Mouse (Mus musculus) embryonic facial prominence, embryonic 12.5 days (tissue): ENCODE data around the gene Metrn. TPM values are rescaled to one million over a fixed set of nuclear protein-coding genes. Genes with fewer than 3 reads are reported as not detected.

ENCODE experiments used
- ATAC-seq: fragments of 200-750 bp; cut with Nextera tagmentation; 2 replicates; pipeline ENCODE4 v1.8.0; 2017; ENCODE audit not compliant: insufficient number of reproducible peaks, insufficient read depth, low FRiP score, low TSS enrichment
- H3K27ac ChIP-seq: fragments of 300-500 bp; sonication (generic); 2 replicates; pipeline ENCODE4 v1.5.1; 2016; ENCODE audit warnings: mild to moderate bottlenecking
- H3K27me3 ChIP-seq: fragments of 300-500 bp; sonication (generic); 2 replicates; pipeline ENCODE4 v1.6.1; 2016; ENCODE audit warnings: mild to moderate bottlenecking, moderate library complexity
- H3K36me3 ChIP-seq: fragments of 300-500 bp; sonication (generic); 2 replicates; pipeline ENCODE4 v1.6.1; 2016; ENCODE audit warnings: mild to moderate bottlenecking
- H3K4me1 ChIP-seq: fragments of 300-500 bp; sonication (generic); 2 replicates; pipeline ENCODE4 v1.6.1; 2016
- H3K4me2 ChIP-seq: fragments of 300-500 bp; sonication (generic); replicated peaks from 2 replicates; pipeline ENCODE4 v1.6.1; 2016; ENCODE audit warnings: mild to moderate bottlenecking, moderate library complexity
- H3K4me3 ChIP-seq: fragments of 300-500 bp; sonication (generic); 2 replicates; pipeline ENCODE4 v1.5.1; 2016; ENCODE audit warnings: mild to moderate bottlenecking
- H3K9ac ChIP-seq: fragments of 300-500 bp; sonication (generic); 2 replicates; pipeline ENCODE4 v1.6.1; 2016; ENCODE audit warnings: mild to moderate bottlenecking, moderate library complexity
- H3K9me3 ChIP-seq: fragments of 300-500 bp; sonication (generic); 2 replicates; pipeline ENCODE4 v1.6.1; 2016; ENCODE audit warnings: mild to moderate bottlenecking, moderate library complexity
- WGBS: fragments of 180-500 bp; shearing (Covaris S2); methylation state at CpG from one replicate; pipeline ENCODE4 v1.1.7; 2016; 5-methylcytosine and 5-hydroxymethylcytosine counted together
- microRNA-seq: library from miRNA; unstranded; fragments of <30 nt; microRNA quantifications from one replicate; pipeline ENCODE4, GENCODE M21; 2017
- polyA plus RNA-seq: library from polyadenylated mRNA; unstranded; fragments of >200 nt; fragmentation: Nextera tagmentation; extraction: Ambion mirVana; gene quantifications from 2 replicates; pipeline ENCODE4 v1.2.1, GENCODE M21; 2016

The Metrn gene
- polyA plus RNA-seq, 1 experiment from 2014 or later, result 65.9 TPM

- Histone ChIP-seq H3K4me2 (no peak overlapping the region), H3K4me1 (peaks cover 16% of the 10 kb centered on the region), H3K36me3 (no peaks in the 10 kb centered on the region), H3K27me3 (no peaks in the 10 kb centered on the region), H3K9ac (0 out of 2 replicates have a peak overlapping the region, but pooled peaks have one; percentile 20), H3K4me3 (no peak overlapping the region), H3K9me3 (no peaks in the 10 kb centered on the region), H3K27ac (no peak overlapping the region)
- ATAC-seq, result no peak; the same call in 1 of the 2 replicates
- 33% methylated on average over 4 of the region's 4 CpGs for WGBS
These were observed 41.1 kb downstream of the Metrn start for GRCm38 (mm10) chr17:25755627-25756377.

GRCm38 (mm10) chr17:25755086-25755485 is 41.9 kb downstream of the Metrn start:
- H3K4me2 ChIP-seq, result no peak overlapping the region
- H3K27ac ChIP-seq, result no peak overlapping the region
- H3K36me3 ChIP-seq, result no peaks in the 10 kb centered on the region
- H3K4me3 ChIP-seq, result no peak overlapping the region
- no peak for ATAC-seq
- no peaks in the 10 kb centered on the region for H3K27me3 ChIP-seq
- H3K9ac ChIP-seq, result no peak overlapping the region
- peaks cover 16% of the 10 kb centered on the region for H3K4me1 ChIP-seq
- 82% methylated on average over 4 of the region's 4 CpGs for WGBS
- H3K9me3 ChIP-seq, result no peaks in the 10 kb centered on the region

GRCm38 (mm10) chr17:25754241-25754640 is 42.7 kb downstream of the Metrn start, which contains the start of gene Msln:
Gene Msln (minus strand): TSS chr17:25754378.
- no peaks in the 10 kb centered on the region for H3K36me3 ChIP-seq
- no peak within 1 kb of the TSS for H3K27ac ChIP-seq
- no peaks in the 10 kb centered on the region for H3K27me3 ChIP-seq
- peaks cover 16% of the 10 kb centered on the region for H3K4me1 ChIP-seq
- no peak within 1 kb of the TSS for H3K4me2 ChIP-seq
- H3K9me3 ChIP-seq, result no peaks in the 10 kb centered on the region
- H3K4me3 ChIP-seq, result no peak within 1 kb of the TSS
- WGBS, result 85% methylated on average over 9 of the region's 9 CpGs
- no peak for ATAC-seq
- H3K9ac ChIP-seq, result no peak within 1 kb of the TSS

DNA sequence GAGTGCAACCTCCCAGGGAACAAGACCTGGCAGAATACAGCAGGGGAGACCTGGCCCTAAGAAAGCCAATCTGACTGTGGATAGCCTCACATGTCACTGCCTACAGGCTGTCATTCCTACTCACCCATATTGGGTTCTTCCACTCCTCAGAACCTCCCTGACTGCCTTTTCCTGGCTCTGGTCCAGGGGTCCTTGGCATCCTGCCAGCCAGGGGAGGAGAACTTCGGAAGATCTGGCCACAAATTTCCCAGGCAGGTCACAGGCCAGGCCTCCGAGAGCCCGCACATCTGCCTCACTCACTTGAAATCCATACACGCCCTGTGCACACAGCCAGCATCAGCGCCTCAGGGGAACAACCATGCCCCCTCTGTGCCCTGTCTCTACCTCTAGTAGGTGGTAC is 45.5 kb downstream of the Metrn start:
- H3K36me3 ChIP-seq, result no peaks in the 10 kb centered on the region
- no peaks in the 10 kb centered on the region for H3K9me3 ChIP-seq
- H3K27ac ChIP-seq, result no peak overlapping the region
- WGBS, result 48% methylated on average over 5 of the region's 5 CpGs
- no peak overlapping the region for H3K4me3 ChIP-seq
- ATAC-seq, result no peak
- H3K4me2 ChIP-seq, result no peak overlapping the region
- no peaks in the 10 kb centered on the region for H3K27me3 ChIP-seq
- H3K4me1 ChIP-seq, result peaks cover 16% of the 10 kb centered on the region
- no peak overlapping the region for H3K9ac ChIP-seq

GRCm38 (mm10) chr17:25749314-25749713 is 47.6 kb downstream of the Metrn start:
- no peaks in the 10 kb centered on the region for H3K36me3 ChIP-seq
- H3K27me3 ChIP-seq, result peaks cover 6% of the 10 kb centered on the region; the same call in 1 of the 2 replicates
- no peak overlapping the region for H3K9ac ChIP-seq
- WGBS, result 76% methylated on average over 6 of the region's 6 CpGs
- no peak overlapping the region for H3K4me3 ChIP-seq
- peaks cover 10% of the 10 kb centered on the region; the same call in 1 of the 2 replicates for H3K4me1 ChIP-seq
- H3K27ac ChIP-seq, result no peak overlapping the region
- no peak for ATAC-seq
- no peaks in the 10 kb centered on the region for H3K9me3 ChIP-seq
- no peak overlapping the region for H3K4me2 ChIP-seq

DNA sequence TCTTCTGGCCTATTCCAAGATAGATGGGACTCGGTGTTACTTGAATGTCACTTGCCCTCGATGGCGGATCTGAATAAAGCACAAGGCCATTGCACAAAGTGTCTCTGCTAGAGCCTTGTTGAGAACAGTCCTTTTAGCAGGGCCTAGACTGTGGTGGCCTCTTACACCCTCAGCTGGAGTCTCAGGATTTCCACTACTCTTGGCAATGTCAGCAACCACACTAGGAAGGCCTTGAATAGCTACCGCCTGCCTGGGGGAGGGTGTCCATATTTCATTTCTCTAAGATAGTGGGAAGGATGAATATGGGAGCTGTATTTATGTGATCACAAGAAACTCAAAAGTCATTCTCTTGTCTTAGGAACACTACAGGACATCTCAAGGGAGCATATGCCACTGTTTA is 48.7 kb downstream of the Metrn start:
- peaks cover 9% of the 10 kb centered on the region; the same call in 1 of the 2 replicates for H3K27me3 ChIP-seq
- H3K4me1 ChIP-seq, result peaks cover 10% of the 10 kb centered on the region; the same call in 1 of the 2 replicates
- H3K27ac ChIP-seq, result no peak overlapping the region
- H3K9ac ChIP-seq, result no peak overlapping the region
- H3K9me3 ChIP-seq, result no peaks in the 10 kb centered on the region
- no peaks in the 10 kb centered on the region for H3K36me3 ChIP-seq
- no peak for ATAC-seq
- WGBS, result 89% methylated on average over 4 of the region's 4 CpGs
- H3K4me2 ChIP-seq, result no peak overlapping the region
- no peak overlapping the region for H3K4me3 ChIP-seq

GRCm38 (mm10) chr17:25744311-25744710 is 52.6 kb downstream of the Metrn start:
- ATAC-seq, result no peak

GRCm38 (mm10) chr17:25743831-25744230 is 53.1 kb downstream of the Metrn start:
- ATAC-seq, result no peak
- Histone ChIP-seq H3K27ac (no peak overlapping the region), H3K9ac (no peak overlapping the region), H3K9me3 (no peaks in the 10 kb centered on the region), H3K4me1 (no peaks in the 10 kb centered on the region), H3K36me3 (no peaks in the 10 kb centered on the region), H3K4me3 (no peak overlapping the region), H3K4me2 (no peak overlapping the region), H3K27me3 (peaks cover 9% of the 10 kb centered on the region; the same call in 1 of the 2 replicates)
- 93% methylated on average over 9 of the region's 9 CpGs for WGBS

More at GRCm38 (mm10) chr17:25744311-25744710, 52.6 kb downstream of the Metrn start:
- Histone ChIP-seq H3K4me1 (no peaks in the 10 kb centered on the region), H3K27ac (no peak overlapping the region), H3K4me2 (no peak overlapping the region), H3K36me3 (no peaks in the 10 kb centered on the region), H3K27me3 (peaks cover 9% of the 10 kb centered on the region; the same call in 1 of the 2 replicates), H3K9ac (no peak overlapping the region), H3K9me3 (no peaks in the 10 kb centered on the region), H3K4me3 (no peak overlapping the region)
- 83% methylated on average over 9 of the region's 10 CpGs for WGBS

Small RNAs within 50 kb of the gene (microRNA-seq; reads per million reads assigned to microRNA genes)
- gene Gm25083, result not detected
- gene Mir3082, result 0.54 reads per million
- not detected for gene Mir6966

Other genes starting within 250 kb of the Metrn start
- gene Sox8, start 226.4 kb downstream of the Metrn start, polyA plus RNA-seq, result 11.8 and 13.2 TPM in 2 replicates
- gene Lmf1, start 218.1 kb downstream of the Metrn start, polyA plus RNA-seq, result 29.4 and 31.4 TPM in 2 replicates
- gene Gng13, start 80.0 kb downstream of the Metrn start, polyA plus RNA-seq, result 2.6 and 5.6 TPM in 2 replicates
- 43.5 and 45.9 TPM in 2 replicates for gene Chtf18, start 69.7 kb downstream of the Metrn start, polyA plus RNA-seq
- gene Rpusd1, start 69.5 kb downstream of the Metrn start, polyA plus RNA-seq, result 27.0 and 29.1 TPM in 2 replicates
- gene Mslnl, start 61.1 kb downstream of the Metrn start, polyA plus RNA-seq, result 0.35 and 0.41 TPM in 2 replicates
- 0.37 and 0.38 TPM in 2 replicates for gene Msln, start 42.8 kb downstream of the Metrn start, polyA plus RNA-seq
- 23.9 and 25.6 TPM in 2 replicates for gene Narfl, start 23.4 kb downstream of the Metrn start, polyA plus RNA-seq
- gene Haghl, start 11.5 kb downstream of the Metrn start, polyA plus RNA-seq, result 93.0 and 95.4 TPM in 2 replicates
- 0.18 and 0.29 TPM in 2 replicates for gene Ccdc78, start 10.6 kb downstream of the Metrn start, polyA plus RNA-seq
- 72.0 and 77.0 TPM in 2 replicates for gene Fam173a, start 4.2 kb downstream of the Metrn start, polyA plus RNA-seq
- gene AC134908.4, start 1.5 kb downstream of the Metrn start, polyA plus RNA-seq, result not detected in 2 replicates
- 5.9 and 6.7 TPM in 2 replicates for gene Fbxl16, start 11.9 kb upstream of the Metrn start, polyA plus RNA-seq
- gene Wdr24, start 26.5 kb upstream of the Metrn start, polyA plus RNA-seq, result 26.0 and 29.6 TPM in 2 replicates
- 53.9 and 57.0 TPM in 2 replicates for gene Jmjd8, start 31.7 kb upstream of the Metrn start, polyA plus RNA-seq
- gene Stub1, start 36.3 kb upstream of the Metrn start, polyA plus RNA-seq, result 334 and 338 TPM in 2 replicates
- gene Rhbdl1, start 40.2 kb upstream of the Metrn start, polyA plus RNA-seq, result 1.2 and 1.6 TPM in 2 replicates
- gene Gm20683, start 44.6 kb upstream of the Metrn start, polyA plus RNA-seq, result 1.5 and 2.4 TPM in 2 replicates
- 23.0 and 26.9 TPM in 2 replicates for gene Rhot2, start 47.7 kb upstream of the Metrn start, polyA plus RNA-seq
- gene Wdr90, start 64.4 kb upstream of the Metrn start, polyA plus RNA-seq, result 36.3 and 42.0 TPM in 2 replicates
- 9.0 and 10.1 TPM in 2 replicates for gene Mcrip2, start 71.6 kb upstream of the Metrn start, polyA plus RNA-seq
- gene Mettl26, start 77.9 kb upstream of the Metrn start, polyA plus RNA-seq, result 56.8 and 57.0 TPM in 2 replicates
- gene Wfikkn1, start 83.7 kb upstream of the Metrn start, polyA plus RNA-seq, result 0.45 and 0.62 TPM in 2 replicates
- 37.4 and 40.9 TPM in 2 replicates for gene Rab40c, start 122.6 kb upstream of the Metrn start, polyA plus RNA-seq
- gene Pigq, start 147.8 kb upstream of the Metrn start, polyA plus RNA-seq, result 49.9 and 51.7 TPM in 2 replicates
- 0.14 and 0.69 TPM in 2 replicates for gene Nhlrc4, start 147.8 kb upstream of the Metrn start, polyA plus RNA-seq
- gene A930017K11Rik, start 155.4 kb upstream of the Metrn start, polyA plus RNA-seq, result 0.14 and 0.20 TPM in 2 replicates
- 33.1 and 34.6 TPM in 2 replicates for gene Capn15, start 188.7 kb upstream of the Metrn start, polyA plus RNA-seq